Mouse (Mus musculus): ENCODE data around the gene Vmn1r90.
"Not testable (repeated sequence)": the region's sequence is repeated elsewhere in the genome, so short reads cannot be mapped to it uniquely, and the experiment has no call there.

The Vmn1r90 gene

DNA sequence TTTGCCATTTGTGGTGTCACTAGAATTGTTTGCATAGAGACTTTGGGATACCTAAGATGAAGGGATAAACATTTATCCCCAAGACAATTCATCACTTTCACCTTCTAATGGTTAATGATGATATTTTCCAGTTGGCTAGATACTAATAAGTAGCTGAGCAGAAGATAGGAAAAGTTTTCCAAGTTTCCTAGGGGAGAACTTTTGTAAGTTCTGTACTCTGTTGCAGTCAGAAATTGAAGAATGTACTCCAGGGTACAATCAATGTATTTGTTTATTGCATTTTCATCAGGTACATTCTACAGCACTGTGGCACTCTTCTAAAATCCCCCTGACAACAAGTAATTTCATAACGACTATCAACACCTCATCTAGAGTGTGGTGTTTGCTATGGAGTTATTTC, at the start of gene Vmn1r90:
Vmn1r90 (minus strand) TSS at position 101 of the 400 bp plus-strand sequence.
- no peak for DNase-seq (ENCODE audit: low spot score)

DNA sequence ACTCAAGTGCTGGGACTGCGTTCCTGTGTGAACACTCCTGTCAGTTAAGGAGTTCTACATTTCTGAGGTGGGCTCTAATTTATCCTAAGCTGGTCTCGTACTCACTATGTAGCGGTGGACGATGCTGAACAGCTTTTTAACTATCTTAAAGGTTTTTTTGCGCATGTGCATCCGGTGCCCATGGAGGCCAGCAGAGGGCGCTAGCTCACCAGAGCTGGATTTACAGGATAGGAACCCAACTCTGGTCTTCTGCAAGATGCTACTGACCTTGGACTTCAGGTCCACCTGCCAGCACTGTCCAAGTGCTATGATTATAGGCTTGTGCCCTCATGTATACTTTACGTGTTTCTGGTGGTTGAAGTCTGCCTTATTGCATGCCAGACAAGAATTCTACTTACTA, 29.7 kb upstream of the Vmn1r90 start:
- not testable (repeated sequence) for DNase-seq (ENCODE audit: low spot score)

DNA sequence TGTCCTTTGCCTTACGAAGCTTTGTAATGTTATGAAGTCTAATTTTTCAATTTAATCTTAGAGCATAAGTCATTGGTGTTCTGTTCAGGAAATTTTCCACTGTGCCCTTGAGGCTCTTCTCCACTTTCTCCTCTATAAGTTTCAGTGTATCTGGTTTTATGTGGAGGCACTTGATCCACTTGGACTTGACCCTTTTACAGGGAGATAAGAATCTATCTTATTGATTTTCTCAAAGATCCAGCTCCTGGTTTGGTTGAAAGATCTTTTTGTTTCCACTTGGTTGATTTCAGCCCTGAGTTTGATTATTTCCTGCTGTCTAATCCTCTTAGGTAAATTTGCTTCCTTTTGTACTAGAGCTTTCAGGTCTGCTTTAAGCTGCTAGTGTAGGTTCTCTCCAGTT, 11.0 kb downstream of the Vmn1r90 start:
- no peak for DNase-seq (ENCODE audit: low spot score)

DNA sequence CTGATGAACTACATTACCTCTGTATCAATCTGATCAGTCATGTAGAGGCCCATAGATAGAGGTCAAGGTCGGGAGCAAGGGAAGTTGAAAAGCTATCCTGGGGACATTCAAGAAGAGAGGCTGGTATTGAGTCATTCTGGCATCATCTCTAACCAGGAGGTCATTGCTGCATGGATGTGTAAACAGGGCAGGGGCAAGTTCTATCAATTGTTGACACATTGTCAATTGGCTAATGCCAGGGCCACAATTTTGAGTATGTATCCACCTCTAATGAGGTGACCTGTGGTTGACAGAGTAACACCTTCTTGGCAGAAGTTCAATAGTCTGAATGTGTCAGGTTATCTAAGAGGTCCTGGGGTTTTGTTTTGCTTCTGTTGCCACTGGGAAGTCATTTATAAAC, 38.0 kb downstream of the Vmn1r90 start:
- no peak for DNase-seq (ENCODE audit: low spot score)

DNA sequence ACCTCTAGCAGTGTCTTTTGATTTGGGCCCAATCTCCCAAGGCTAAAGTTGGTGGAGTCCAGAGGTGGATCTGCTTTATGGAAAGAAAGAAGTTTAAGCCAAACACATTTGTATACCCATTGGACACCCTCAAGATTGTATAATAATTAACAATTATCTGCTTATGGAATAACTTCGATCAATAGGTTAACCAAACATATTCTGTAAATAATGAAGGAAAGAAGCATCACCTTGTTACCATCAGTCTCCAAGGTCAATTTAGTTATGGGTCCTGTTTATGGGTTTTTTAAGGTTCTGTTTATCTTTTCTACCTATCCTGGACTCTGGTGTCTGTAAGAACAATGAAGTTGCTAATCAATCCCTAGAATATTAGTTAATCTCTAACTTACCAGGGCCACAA, 40.7 kb downstream of the Vmn1r90 start:
- DNase-seq (ENCODE audit: low spot score): no peak

DNA sequence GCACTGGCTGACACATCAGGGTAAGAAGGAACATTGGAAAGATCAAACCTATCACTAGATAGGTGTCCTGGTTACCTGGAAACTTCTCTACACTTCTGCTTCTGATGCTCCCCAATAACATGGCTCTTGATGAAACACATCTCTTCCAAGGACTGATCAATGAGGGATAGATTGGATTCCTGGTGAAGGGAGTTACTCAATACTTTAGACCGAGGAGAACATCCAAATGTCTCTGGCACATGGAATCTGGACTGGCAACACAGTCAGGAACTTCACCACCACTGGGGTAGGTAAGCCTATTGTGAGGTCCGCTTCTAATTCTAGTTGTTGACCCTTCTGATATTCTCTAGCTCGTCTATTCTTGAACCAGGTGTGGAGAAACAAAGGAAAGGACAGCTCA, 45.0 kb downstream of the Vmn1r90 start:
- DNase-seq (ENCODE audit: low spot score): no peak
